Mouse (Mus musculus) heart, embryonic 13.5 days (tissue): Measurements from ENCODE around the gene Fubp3. TPM values are rescaled to one million over a fixed set of nuclear protein-coding genes. Genes with fewer than 3 reads are reported as not detected.
"Not testable (repeated sequence)": the region's sequence is repeated elsewhere in the genome, so short reads cannot be mapped to it uniquely, and the experiment has no call there.

Source experiments
- ATAC-seq: fragments of 200-750 bp; cut with Nextera tagmentation; 2 replicates; pipeline ENCODE4 v1.8.0; 2017; ENCODE audit warnings: moderate TSS enrichment; ENCODE audit not compliant: insufficient number of reproducible peaks, low FRiP score, low TSS enrichment; ENCODE audit errors: extremely low read depth
- H3K27ac ChIP-seq: fragments of 300-500 bp; sonication (generic); replicated peaks from 2 replicates; pipeline ENCODE4 v1.5.1; 2015; ENCODE audit warnings: moderate library complexity, mild to moderate bottlenecking, inconsistent platforms
- H3K27me3 ChIP-seq: fragments of 300-500 bp; sonication (generic); replicated peaks from 2 replicates; pipeline ENCODE4 v1.6.1; 2015; ENCODE audit warnings: mild to moderate bottlenecking, inconsistent platforms
- H3K36me3 ChIP-seq: fragments of 300-500 bp; sonication (generic); 2 replicates; pipeline ENCODE4 v1.6.1; 2015; ENCODE audit warnings: mild to moderate bottlenecking, inconsistent platforms
- H3K4me1 ChIP-seq: fragments of 300-500 bp; sonication (generic); 2 replicates; pipeline ENCODE4 v1.6.1; 2015; ENCODE audit warnings: inconsistent platforms
- H3K4me2 ChIP-seq: fragments of 300-500 bp; sonication (generic); 2 replicates; pipeline ENCODE4 v1.6.1; 2015; ENCODE audit warnings: inconsistent platforms, mild to moderate bottlenecking, moderate library complexity
- H3K4me3 ChIP-seq: fragments of 300-500 bp; sonication (generic); 2 replicates; pipeline ENCODE4 v1.5.1; 2015; ENCODE audit warnings: moderate library complexity, mild to moderate bottlenecking, inconsistent platforms
- H3K9ac ChIP-seq: fragments of 300-500 bp; sonication (generic); 2 replicates; pipeline ENCODE4 v1.6.1; 2015; ENCODE audit warnings: inconsistent platforms, mild to moderate bottlenecking, moderate library complexity
- H3K9me3 ChIP-seq: fragments of 300-500 bp; sonication (generic); 2 replicates; pipeline ENCODE4 v1.6.1; 2016; ENCODE audit warnings: inconsistent platforms
- WGBS: fragments of 180-500 bp; shearing (Covaris S2); methylation state at CpG from one replicate; pipeline ENCODE4 v1.1.7; 2015; ENCODE audit warnings: mixed read lengths; 5-methylcytosine and 5-hydroxymethylcytosine counted together
- polyA plus RNA-seq: library from polyadenylated mRNA; unstranded; fragments of >200 nt; fragmentation: Nextera tagmentation; extraction: Ambion mirVana; gene quantifications from 2 replicates; pipeline ENCODE4 v1.2.1, GENCODE M21; 2015

The Fubp3 gene
- polyA plus RNA-seq: 43.4 and 44.6 TPM in 2 replicates

GRCm38 (mm10) chr2:31572051-31572914 is at the start of gene Fubp3:
TSS of gene Fubp3 (plus strand) at chr2:31572651.
- 2% methylated on average over 51 of the region's 51 CpGs for WGBS
- H3K27me3 ChIP-seq: 0 out of 2 replicates have a peak, but pooled peaks cover 5% of the 10 kb centered on the region
- peak; percentile 94 for ATAC-seq
- H3K4me1 ChIP-seq: peaks cover 18% of the 10 kb centered on the region
- H3K4me2 ChIP-seq: peak within 1 kb of the TSS; percentile 96
- peak within 1 kb of the TSS; percentile 93 for H3K4me3 ChIP-seq
- H3K27ac ChIP-seq: peak within 1 kb of the TSS; percentile 92
- 0 out of 2 replicates have a peak, but pooled peaks cover 5% of the 10 kb centered on the region for H3K36me3 ChIP-seq
- H3K9me3 ChIP-seq: no peaks in the 10 kb centered on the region; the same call in 1 of the 2 replicates
- peak within 1 kb of the TSS; percentile 96 for H3K9ac ChIP-seq

DNA sequence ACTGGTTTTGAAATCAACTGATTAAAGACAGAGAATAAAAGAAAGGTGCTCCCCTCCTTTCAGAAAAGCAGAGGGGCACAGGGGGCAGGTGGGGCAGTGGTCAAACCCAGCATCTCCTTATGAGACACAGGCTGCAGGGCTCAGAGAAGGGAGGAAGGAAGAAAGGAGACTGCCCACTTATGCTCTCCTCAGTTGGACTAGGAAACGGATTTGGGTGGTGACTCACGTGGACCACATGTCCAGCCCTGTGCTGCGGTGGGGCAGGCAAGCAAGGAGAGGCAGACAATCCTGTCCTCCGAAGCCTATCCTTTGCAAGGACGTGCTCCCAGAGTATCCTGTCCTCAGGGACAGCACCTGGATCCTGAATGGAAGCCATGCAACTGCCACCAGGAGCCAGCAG is 47.8 kb upstream of the Fubp3 start:
- Histone ChIP-seq H3K27me3 (peaks cover 10% of the 10 kb centered on the region), H3K4me1 (no peaks in the 10 kb centered on the region), H3K4me2 (no peak overlapping the region), H3K36me3 (no peaks in the 10 kb centered on the region), H3K9ac (no peak overlapping the region), H3K27ac (no peak overlapping the region), H3K9me3 (no peaks in the 10 kb centered on the region), H3K4me3 (no peak overlapping the region)
- 62% methylated on average over 5 of the region's 5 CpGs for WGBS
- ATAC-seq: no peak

DNA sequence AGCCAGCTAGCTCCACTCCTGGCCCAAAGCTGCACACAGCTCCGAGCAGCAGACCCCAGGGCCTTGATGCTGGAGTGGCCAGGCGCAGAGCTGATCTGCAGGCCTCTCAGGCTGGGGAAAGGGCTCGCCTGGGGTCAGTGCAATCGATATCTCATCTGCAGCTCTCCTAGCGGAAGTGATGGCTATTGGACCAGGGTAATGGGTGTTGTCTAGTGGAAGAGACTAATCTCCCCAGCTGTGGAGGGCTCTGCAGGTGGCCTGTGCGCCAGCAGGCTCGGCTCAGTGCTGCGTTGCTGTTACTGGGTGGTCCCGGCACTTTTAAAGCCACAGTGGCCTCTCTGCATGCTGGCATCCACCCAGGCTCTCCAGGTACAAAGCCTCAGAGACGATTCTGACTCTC is 46.7 kb upstream of the Fubp3 start:
- Histone ChIP-seq H3K4me3 (no peak overlapping the region), H3K9ac (no peak overlapping the region), H3K27ac (no peak overlapping the region), H3K4me1 (no peaks in the 10 kb centered on the region), H3K27me3 (peaks cover 10% of the 10 kb centered on the region), H3K36me3 (no peaks in the 10 kb centered on the region), H3K4me2 (no peak overlapping the region), H3K9me3 (no peaks in the 10 kb centered on the region)
- no peak for ATAC-seq
- WGBS: 34% methylated on average over 10 of the region's 10 CpGs

DNA sequence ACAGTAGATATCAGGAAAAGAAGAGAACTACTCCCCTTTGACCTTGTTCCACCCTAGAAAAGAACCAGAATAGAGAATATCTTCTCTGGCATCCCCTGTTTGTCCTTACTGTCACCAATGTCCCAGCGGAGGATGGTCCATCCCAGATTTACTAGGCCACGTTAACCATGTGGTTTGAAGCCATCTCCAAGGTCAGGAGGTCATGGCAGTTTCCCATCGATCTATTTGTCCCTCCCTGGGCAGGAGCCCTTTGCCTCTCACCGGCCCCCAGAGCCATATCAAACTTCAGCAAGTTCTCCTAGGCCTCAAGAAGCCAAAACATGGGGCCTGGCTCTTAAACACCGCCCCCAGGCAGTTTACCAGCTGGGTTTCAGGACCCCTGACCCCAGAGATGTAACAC is 42.2 kb upstream of the Fubp3 start:
- H3K4me2 ChIP-seq: no peak overlapping the region
- ATAC-seq: no peak
- no peaks in the 10 kb centered on the region for H3K36me3 ChIP-seq
- peaks cover 17% of the 10 kb centered on the region for H3K27me3 ChIP-seq
- 66% methylated on average over 5 of the region's 5 CpGs for WGBS
- no peak overlapping the region for H3K9ac ChIP-seq
- H3K4me3 ChIP-seq: no peak overlapping the region
- no peaks in the 10 kb centered on the region for H3K9me3 ChIP-seq
- H3K4me1 ChIP-seq: peaks cover 5% of the 10 kb centered on the region; the same call in 1 of the 2 replicates
- no peak overlapping the region for H3K27ac ChIP-seq

- Histone ChIP-seq H3K9ac (peak overlapping the region; percentile 37; the same call in 1 of the 2 replicates), H3K36me3 (no peaks in the 10 kb centered on the region), H3K9me3 (no peaks in the 10 kb centered on the region), H3K4me2 (no peak overlapping the region), H3K27ac (peak overlapping the region; percentile 81), H3K4me3 (no peak overlapping the region), H3K27me3 (peaks cover 10% of the 10 kb centered on the region; the same call in 1 of the 2 replicates), H3K4me1 (peaks cover 28% of the 10 kb centered on the region)
- 22% methylated on average over 5 of the region's 5 CpGs for WGBS
- peak; percentile 27; the same call in 1 of the 2 replicates for ATAC-seq
Observed at GRCm38 (mm10) chr2:31537054-31537453, 35.4 kb upstream of the Fubp3 start.

DNA sequence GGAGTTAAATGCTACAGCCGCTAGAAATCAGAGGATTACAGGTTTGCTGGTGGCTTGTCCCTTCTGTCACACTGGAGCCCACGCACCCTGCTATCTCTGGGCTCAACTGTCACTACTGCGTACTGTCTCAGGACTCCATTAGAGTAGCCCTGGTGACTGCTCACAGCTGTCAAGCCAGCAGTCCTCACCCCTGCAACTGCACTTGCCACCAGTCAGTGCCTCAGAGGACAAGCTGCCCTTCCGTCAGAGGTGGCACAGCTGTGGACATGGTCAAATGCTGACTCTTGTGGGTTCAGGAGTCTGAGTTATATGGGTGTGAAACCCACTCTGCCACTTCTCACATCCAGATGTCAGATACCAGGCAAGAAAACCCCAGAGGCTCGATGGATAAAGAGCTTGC is 33.7 kb upstream of the Fubp3 start:
- no peak overlapping the region for H3K4me2 ChIP-seq
- peaks cover 24% of the 10 kb centered on the region for H3K4me1 ChIP-seq
- H3K27ac ChIP-seq: no peak overlapping the region
- 34% methylated on average over 5 of the region's 5 CpGs for WGBS
- peaks cover 24% of the 10 kb centered on the region; the same call in 1 of the 2 replicates for H3K27me3 ChIP-seq
- ATAC-seq: no peak
- no peak overlapping the region for H3K4me3 ChIP-seq
- no peaks in the 10 kb centered on the region for H3K36me3 ChIP-seq
- no peak overlapping the region for H3K9ac ChIP-seq
- no peaks in the 10 kb centered on the region for H3K9me3 ChIP-seq

GRCm38 (mm10) chr2:31541581-31541980 is 30.9 kb upstream of the Fubp3 start:
- H3K4me1 ChIP-seq: peaks cover 20% of the 10 kb centered on the region
- no peak overlapping the region for H3K9ac ChIP-seq
- no peaks in the 10 kb centered on the region for H3K36me3 ChIP-seq
- no peaks in the 10 kb centered on the region for H3K9me3 ChIP-seq
- ATAC-seq: no peak
- H3K4me3 ChIP-seq: no peak overlapping the region
- H3K27me3 ChIP-seq: peaks cover 27% of the 10 kb centered on the region; the same call in 1 of the 2 replicates
- H3K4me2 ChIP-seq: no peak overlapping the region
- WGBS: 80% methylated on average over 5 of the region's 5 CpGs
- no peak overlapping the region for H3K27ac ChIP-seq

- no peak for ATAC-seq
- WGBS: 72% methylated on average over 11 of the region's 11 CpGs
- Histone ChIP-seq H3K9me3 (no peaks in the 10 kb centered on the region), H3K27me3 (peaks cover 28% of the 10 kb centered on the region; the same call in 1 of the 2 replicates), H3K4me1 (no peaks in the 10 kb centered on the region), H3K27ac (no peak overlapping the region), H3K9ac (no peak overlapping the region), H3K36me3 (no peaks in the 10 kb centered on the region), H3K4me2 (no peak overlapping the region), H3K4me3 (no peak overlapping the region)
Observed at GRCm38 (mm10) chr2:31547726-31548125, 24.7 kb upstream of the Fubp3 start.

GRCm38 (mm10) chr2:31550503-31550902 is 21.9 kb upstream of the Fubp3 start:
- H3K27ac ChIP-seq: no peak overlapping the region
- no peak overlapping the region for H3K4me2 ChIP-seq
- H3K9me3 ChIP-seq: peaks cover 5% of the 10 kb centered on the region; the same call in 1 of the 2 replicates
- no peak overlapping the region for H3K9ac ChIP-seq
- no peaks in the 10 kb centered on the region for H3K36me3 ChIP-seq
- H3K4me3 ChIP-seq: no peak overlapping the region
- H3K4me1 ChIP-seq: no peaks in the 10 kb centered on the region
- WGBS: 67% methylated on average over 3 of the region's 3 CpGs
- H3K27me3 ChIP-seq: peaks cover 12% of the 10 kb centered on the region; the same call in 1 of the 2 replicates
- no peak for ATAC-seq

GRCm38 (mm10) chr2:31551351-31551750 is 21.1 kb upstream of the Fubp3 start:
- 86% methylated on average over 3 of the region's 3 CpGs for WGBS
- H3K4me2 ChIP-seq, H3K9me3 ChIP-seq, H3K4me3 ChIP-seq, H3K27ac ChIP-seq, H3K36me3 ChIP-seq, H3K27me3 ChIP-seq, H3K9ac ChIP-seq, H3K4me1 ChIP-seq, ATAC-seq: not testable (repeated sequence)

- Histone ChIP-seq H3K27me3 (peaks cover under 1% of the 10 kb centered on the region; the same call in 1 of the 2 replicates), H3K4me3 (no peak overlapping the region), H3K9me3 (peaks cover 5% of the 10 kb centered on the region; the same call in 1 of the 2 replicates), H3K4me2 (no peak overlapping the region), H3K4me1 (no peaks in the 10 kb centered on the region), H3K9ac (no peak overlapping the region), H3K36me3 (no peaks in the 10 kb centered on the region), H3K27ac (no peak overlapping the region)
- 82% methylated on average over 10 of the region's 10 CpGs for WGBS
- no peak for ATAC-seq
Observed at GRCm38 (mm10) chr2:31551971-31552370, 20.5 kb upstream of the Fubp3 start.
